Mouse (Mus musculus) brain, embryonic 14.5 days (tissue): ENCODE measurements at regions not wholly inside any gene's neighbourhood (a gene's known extent, or its start where the extent isn't known, plus 50 kb on each side); places are given as distances from the start of the nearest gene placed in this dataset.

Experiments used
- CTCF ChIP-seq: fragments of 200-500 bp; IDR thresholded peaks from 2 replicates; pipeline ENCODE4 v1.5.1; 2012; ENCODE audit warnings: inconsistent platforms, mild to moderate bottlenecking, moderate library complexity, borderline replicate concordance; ENCODE audit not compliant: insufficient read depth, insufficient read length; ENCODE audit errors: extremely low read depth
- POLR2A ChIP-seq: fragments of 200-500 bp; IDR thresholded peaks from 2 replicates; pipeline ENCODE4 v1.6.1; 2012; ENCODE audit warnings: mild to moderate bottlenecking, inconsistent platforms, borderline replicate concordance; ENCODE audit not compliant: poor library complexity, insufficient read depth, insufficient read length, severe bottlenecking; ENCODE audit errors: extremely low read depth

- TF ChIP-seq POLR2A = no peak
- no peak for TF ChIP-seq CTCF
These were observed 114.5 kb upstream of the Cd180 start for GRCm38 (mm10) chr13:102578811-102579210.
